Mouse (Mus musculus) central nervous system, embryonic 11.5 days (tissue): ENCODE results near the gene Arhgef16. TPM values are rescaled to one million over a fixed set of nuclear protein-coding genes. Genes with fewer than 3 reads are reported as not detected.

Experiments used
- polyA plus RNA-seq: library from polyadenylated mRNA; depleted of rRNA; stranded (reverse); fragments of >200 nt; gene quantifications from 2 replicates; pipeline ENCODE4 v1.2.3, GENCODE M21; 2012; rRNA removed

The Arhgef16 gene
- polyA plus RNA-seq = 1.0 and 1.9 TPM in 2 replicates

DNA sequence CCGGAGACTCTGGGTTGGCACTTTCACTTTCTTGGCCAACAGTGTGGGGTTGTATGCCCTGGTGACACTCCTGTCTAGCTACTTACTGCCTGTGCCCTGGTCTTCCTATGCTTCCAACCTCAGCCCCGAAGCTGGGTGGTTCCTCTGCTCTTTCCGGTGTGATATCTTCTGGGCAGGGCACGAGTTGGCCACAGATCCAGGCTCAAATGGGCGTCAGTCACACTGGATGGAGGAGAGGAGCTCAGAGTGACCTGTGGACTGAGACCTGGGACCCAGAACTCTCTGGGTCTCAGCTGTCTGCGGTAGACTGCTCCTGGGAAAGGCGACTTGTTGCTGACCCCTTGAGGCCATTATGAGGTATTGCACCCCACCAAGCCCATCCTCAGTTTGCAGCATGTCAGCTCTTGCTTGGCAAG lies at the start of gene Arhgef16:
Gene Arhgef16 (minus strand): TSS at position 211 of the 416 bp plus-strand sequence.

DNA sequence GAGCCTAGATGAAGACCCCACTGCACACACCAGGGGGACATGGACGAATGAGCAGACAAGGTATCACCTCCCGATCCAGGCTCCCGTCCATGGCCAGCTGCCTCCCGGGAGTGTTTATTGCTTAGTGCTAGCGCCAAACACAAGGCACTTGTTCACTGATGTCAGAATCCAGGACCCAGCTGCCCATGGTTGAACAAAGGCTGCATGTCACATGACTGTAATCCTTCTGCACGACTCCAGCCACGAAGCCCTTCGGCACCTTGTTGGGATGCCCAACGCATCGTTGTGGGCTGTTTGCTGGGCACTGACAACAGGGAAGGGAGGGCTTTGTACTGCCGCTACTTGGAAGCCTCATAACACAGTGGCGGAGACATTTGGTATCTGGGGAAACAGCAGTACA lies 34.3 kb upstream of the Arhgef16 start, which contains the start of gene B230104I21Rik:
Gene B230104I21Rik (plus strand): TSS at position 367 of the 400 bp plus-strand sequence.

Other genes starting within 250 kb of the Arhgef16 start
- 1.7 and 2.4 TPM in 2 replicates for gene Trp73, start 161.5 kb downstream of the Arhgef16 start, polyA plus RNA-seq
- gene Wrap73, start 159.3 kb downstream of the Arhgef16 start, polyA plus RNA-seq = 40.0 and 57.3 TPM in 2 replicates
- 71.2 and 91.6 TPM in 2 replicates for gene Tprgl, start 141.0 kb downstream of the Arhgef16 start, polyA plus RNA-seq
- gene Megf6, start 130.9 kb downstream of the Arhgef16 start, polyA plus RNA-seq = 21.2 and 25.6 TPM in 2 replicates
- 0.07 and 0.10 TPM in 2 replicates for gene B230104I21Rik, start 34.5 kb upstream of the Arhgef16 start, polyA plus RNA-seq